Mouse (Mus musculus) small intestine, adult 2 months (tissue): ENCODE data around the gene Appl2.

ENCODE experiments used
- CTCF ChIP-seq: fragments of 200-500 bp; IDR thresholded peaks from 2 replicates; pipeline ENCODE4 v1.5.1; 2012; ENCODE audit warnings: low read depth, mild to moderate bottlenecking, control low read depth, inconsistent platforms, low read length, moderate library complexity, mixed read lengths; ENCODE audit not compliant: insufficient replicate concordance, insufficient read length; ENCODE audit errors: extremely low read depth
- POLR2A ChIP-seq: fragments of 200-500 bp; IDR thresholded peaks from 2 replicates; pipeline ENCODE4 v1.6.1; 2012; ENCODE audit warnings: low read depth, mild to moderate bottlenecking, control low read depth, inconsistent platforms, low read length, moderate library complexity

- no peak for TF ChIP-seq CTCF
- no peak for TF ChIP-seq POLR2A
These were observed 36.7 kb downstream of the Appl2 start for GRCm38 (mm10) chr10:83611863-83612262.
